Mouse (Mus musculus): Measurements from ENCODE around the gene Map2k1. TPM values are rescaled to one million over a fixed set of nuclear protein-coding genes. Genes with fewer than 3 reads are reported as not detected.

Gene Map2k1
- polyA plus RNA-seq, 1 experiment from 2014 or later = 66.4 TPM

DNA sequence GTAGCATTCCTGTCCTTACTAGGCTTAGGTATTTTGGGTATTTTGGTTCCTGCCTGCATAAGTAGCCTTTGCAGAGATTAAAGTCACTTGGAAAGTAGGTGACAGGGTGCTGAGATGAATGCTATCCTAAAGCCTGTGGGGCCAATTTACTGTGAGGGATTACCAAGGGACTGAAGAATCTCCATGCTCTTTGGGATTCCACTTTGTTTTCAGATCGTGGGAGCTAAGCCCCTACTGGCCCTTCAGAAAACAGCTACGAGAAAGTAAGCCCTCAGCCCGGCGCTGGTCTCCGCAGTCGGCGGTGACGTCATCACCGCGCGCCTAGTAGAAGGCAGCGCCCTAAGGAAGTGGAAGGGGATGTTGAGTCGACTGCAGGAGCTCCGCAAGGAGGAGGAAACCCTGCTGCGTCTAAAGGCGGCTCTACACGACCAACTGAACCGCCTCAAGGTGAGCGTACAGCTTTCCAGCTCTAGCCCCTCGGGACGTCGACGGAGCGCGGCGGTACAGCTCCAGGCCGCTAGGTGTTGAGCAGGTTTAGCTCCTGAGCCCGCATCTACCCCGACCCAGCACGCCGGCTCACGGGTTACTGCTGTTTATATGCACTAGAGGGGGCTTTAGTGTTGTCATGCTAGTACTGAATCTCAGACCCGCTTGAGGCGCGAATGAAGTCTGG lies 74.3 kb downstream of the Map2k1 start, which contains the start of gene Snapc5:
Snapc5 (plus strand) TSS at position 301 of the 673 bp plus-strand sequence.
- WGBS = under 1% methylated on average over 35 of the region's 35 CpGs
- no peaks in the 10 kb centered on the region for H3K27me3 ChIP-seq (ENCODE audit: control insufficient read depth, insufficient read depth, low read length)
- no peaks in the 10 kb centered on the region for H3K9me3 ChIP-seq (ENCODE audit: control insufficient read depth, low read length)
- H3K36me3 ChIP-seq (replicated peaks; ENCODE audit: control insufficient read depth, insufficient read depth) = peaks cover 74% of the 10 kb centered on the region
- peak within 1 kb of the TSS; percentile 42 for H3K4me3 ChIP-seq (replicated peaks; ENCODE audit: low read length)
- peak within 1 kb of the TSS; percentile 69 for H3K27ac ChIP-seq
- H3K4me1 ChIP-seq (replicated peaks; ENCODE audit: control insufficient read depth, insufficient read depth, low read length) = peaks cover 15% of the 10 kb centered on the region
- peak within 1 kb of the TSS; percentile 50 for H3K9ac ChIP-seq
- DNase-seq (ENCODE audit: low spot score) = peak; percentile 95
- ATAC-seq (ENCODE audit: low FRiP score) = peak; percentile 96
- H3K4me2 ChIP-seq (replicated peaks) = peak within 1 kb of the TSS; percentile 49

DNA sequence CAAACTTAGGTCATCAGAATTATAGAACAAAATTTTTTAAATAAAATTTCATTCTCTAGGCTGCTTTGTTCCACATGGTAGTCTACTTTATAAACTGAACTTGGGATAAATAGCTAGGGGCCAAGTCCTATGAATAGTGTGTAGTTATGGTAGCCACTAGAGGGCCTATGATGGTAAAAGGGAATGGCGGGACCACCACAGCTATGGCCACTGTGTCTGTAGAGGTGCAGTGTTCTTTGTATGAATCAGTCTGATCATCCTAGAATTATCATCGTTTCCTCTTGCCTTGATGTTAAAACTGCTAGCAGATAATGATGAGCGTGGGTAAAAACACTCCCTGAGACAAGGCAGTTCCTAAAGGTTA lies 74.8 kb downstream of the Map2k1 start:
- Histone ChIP-seq H3K27me3 (ENCODE audit: control insufficient read depth, insufficient read depth, low read length) (no peaks in the 10 kb centered on the region), H3K4me1 (replicated peaks; ENCODE audit: control insufficient read depth, insufficient read depth, low read length) (peaks cover 18% of the 10 kb centered on the region), H3K9ac (peak overlapping the region; percentile 50), H3K4me3 (replicated peaks; ENCODE audit: low read length) (peak overlapping the region; percentile 42), H3K4me2 (replicated peaks) (peak overlapping the region; percentile 49), H3K9me3 (ENCODE audit: control insufficient read depth, low read length) (no peaks in the 10 kb centered on the region), H3K36me3 (replicated peaks; ENCODE audit: control insufficient read depth, insufficient read depth) (peaks cover 72% of the 10 kb centered on the region), H3K27ac (peak overlapping the region; percentile 69)
- DNase-seq (ENCODE audit: low spot score) (peak; percentile 42), ATAC-seq (ENCODE audit: low FRiP score) (0 out of 2 replicates have a peak, but pooled peaks have one; percentile 42)
- 40% methylated on average over 3 of the region's 3 CpGs for WGBS

DNA sequence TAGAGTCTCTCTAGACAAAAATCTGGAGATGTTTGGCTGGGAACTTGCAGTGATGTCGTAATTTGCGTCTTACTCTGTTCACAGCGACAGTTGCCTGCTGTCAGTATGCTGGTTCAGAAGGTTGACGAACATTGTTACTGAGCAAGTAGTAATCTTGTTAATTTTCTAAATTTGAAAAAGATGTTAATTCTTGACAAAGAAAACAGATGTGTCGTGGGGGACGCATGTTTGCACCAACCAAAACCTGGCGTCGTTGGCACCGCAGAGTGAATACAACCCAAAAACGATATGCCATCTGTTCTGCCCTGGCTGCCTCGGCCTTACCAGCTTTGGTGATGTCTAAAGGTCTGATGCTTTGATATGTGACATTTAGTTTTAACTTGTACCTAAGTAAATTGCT lies 78.1 kb downstream of the Map2k1 start:
- DNase-seq (ENCODE audit: low spot score) (no peak), ATAC-seq (ENCODE audit: low FRiP score) (no peak)
- WGBS = 89% methylated on average over 11 of the region's 11 CpGs
- Histone ChIP-seq H3K4me3 (replicated peaks; ENCODE audit: low read length) (no peak overlapping the region), H3K9ac (no peak overlapping the region), H3K27ac (no peak overlapping the region), H3K9me3 (ENCODE audit: control insufficient read depth, low read length) (no peaks in the 10 kb centered on the region), H3K27me3 (ENCODE audit: control insufficient read depth, insufficient read depth, low read length) (no peaks in the 10 kb centered on the region), H3K4me1 (replicated peaks; ENCODE audit: control insufficient read depth, insufficient read depth, low read length) (peaks cover 22% of the 10 kb centered on the region), H3K4me2 (replicated peaks) (no peak overlapping the region), H3K36me3 (replicated peaks; ENCODE audit: control insufficient read depth, insufficient read depth) (peaks cover 46% of the 10 kb centered on the region)

DNA sequence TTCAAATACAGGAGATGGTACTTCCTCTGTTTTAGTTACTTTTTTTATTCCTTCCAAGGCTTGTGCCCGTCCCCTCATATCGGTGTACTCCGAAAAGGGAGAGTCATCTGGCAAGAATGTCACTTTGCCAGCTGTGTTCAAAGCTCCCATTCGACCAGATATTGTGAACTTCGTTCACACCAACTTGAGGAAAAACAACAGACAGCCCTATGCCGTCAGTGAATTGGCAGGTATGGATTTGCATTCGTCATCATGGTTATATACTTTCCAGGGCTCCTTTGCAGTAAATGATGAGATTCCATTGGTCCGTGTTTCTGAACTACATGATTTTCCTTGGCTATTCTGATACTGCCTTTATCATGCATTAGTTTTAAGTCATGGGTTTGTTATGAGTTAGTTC lies 78.7 kb downstream of the Map2k1 start:
- Histone ChIP-seq H3K4me1 (replicated peaks; ENCODE audit: control insufficient read depth, insufficient read depth, low read length) (peaks cover 17% of the 10 kb centered on the region), H3K36me3 (replicated peaks; ENCODE audit: control insufficient read depth, insufficient read depth) (peaks cover 45% of the 10 kb centered on the region), H3K9ac (peak overlapping the region; percentile 81), H3K9me3 (ENCODE audit: control insufficient read depth, low read length) (no peaks in the 10 kb centered on the region), H3K27me3 (ENCODE audit: control insufficient read depth, insufficient read depth, low read length) (no peaks in the 10 kb centered on the region), H3K4me2 (replicated peaks) (peak overlapping the region; percentile 97), H3K4me3 (replicated peaks; ENCODE audit: low read length) (peak overlapping the region; percentile 82), H3K27ac (no peak overlapping the region)
- 76% methylated on average over 8 of the region's 8 CpGs for WGBS
- no peak for ATAC-seq (ENCODE audit: low FRiP score)
- no peak for DNase-seq (ENCODE audit: low spot score)

DNA sequence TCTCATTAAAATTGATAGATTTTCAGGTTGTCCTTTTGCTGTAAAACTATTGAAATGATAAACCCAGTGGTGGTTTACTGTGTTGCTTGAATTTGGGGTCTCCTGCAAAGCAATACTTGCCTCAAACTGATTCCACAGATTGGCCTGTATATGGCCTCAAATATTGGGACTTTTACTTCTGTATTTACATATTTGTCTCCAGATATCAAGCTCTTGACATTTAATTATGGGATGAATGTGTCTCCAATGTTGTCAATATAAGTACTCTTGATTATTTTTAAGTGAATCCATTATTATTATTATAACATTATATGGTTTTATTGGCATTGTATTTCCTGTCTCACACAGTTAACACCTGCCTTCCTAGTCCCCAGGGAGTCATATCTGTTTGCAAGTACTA lies 79.1 kb downstream of the Map2k1 start:
- no peak overlapping the region for H3K27ac ChIP-seq
- H3K4me2 ChIP-seq (replicated peaks) = peak overlapping the region; percentile 97
- peaks cover 16% of the 10 kb centered on the region for H3K4me1 ChIP-seq (replicated peaks; ENCODE audit: control insufficient read depth, insufficient read depth, low read length)
- ATAC-seq (ENCODE audit: low FRiP score) (no peak), DNase-seq (ENCODE audit: low spot score) (no peak)
- peaks cover 45% of the 10 kb centered on the region for H3K36me3 ChIP-seq (replicated peaks; ENCODE audit: control insufficient read depth, insufficient read depth)
- peak overlapping the region; percentile 81 for H3K9ac ChIP-seq
- no peaks in the 10 kb centered on the region for H3K27me3 ChIP-seq (ENCODE audit: control insufficient read depth, insufficient read depth, low read length)
- H3K4me3 ChIP-seq (replicated peaks; ENCODE audit: low read length) = peak overlapping the region; percentile 82
- no peaks in the 10 kb centered on the region for H3K9me3 ChIP-seq (ENCODE audit: control insufficient read depth, low read length)

DNA sequence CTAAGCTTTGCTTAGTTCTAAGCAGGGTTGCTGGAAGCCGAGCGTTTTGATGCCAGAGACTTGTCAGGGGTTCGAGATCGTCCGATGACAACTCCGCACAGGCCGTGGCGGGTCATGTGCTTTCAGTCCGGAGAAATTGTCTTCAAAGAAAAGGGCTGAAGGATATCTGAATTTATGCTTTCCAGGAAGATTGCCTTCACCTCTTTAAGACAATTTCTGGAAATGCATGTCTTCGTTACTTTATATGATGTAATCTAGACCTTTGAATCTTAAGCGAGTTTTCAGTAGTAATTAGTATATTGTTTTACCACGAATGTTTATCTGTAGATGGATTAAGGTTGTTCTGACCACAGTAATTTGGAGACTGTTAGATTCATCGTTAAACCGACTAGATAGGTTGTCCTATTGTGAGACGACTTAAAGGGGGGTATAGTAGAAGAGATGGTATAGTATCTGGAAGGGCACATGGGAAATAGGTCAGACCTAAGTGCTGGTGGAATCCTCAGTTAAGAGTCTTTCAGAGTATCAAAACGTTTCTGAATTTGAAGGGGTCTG lies 79.7 kb downstream of the Map2k1 start:
- Histone ChIP-seq H3K27me3 (ENCODE audit: control insufficient read depth, insufficient read depth, low read length) (no peaks in the 10 kb centered on the region), H3K9me3 (ENCODE audit: control insufficient read depth, low read length) (no peaks in the 10 kb centered on the region), H3K27ac (peak overlapping the region; percentile 82), H3K4me2 (replicated peaks) (peak overlapping the region; percentile 97), H3K4me1 (replicated peaks; ENCODE audit: control insufficient read depth, insufficient read depth, low read length) (peaks cover 16% of the 10 kb centered on the region), H3K36me3 (replicated peaks; ENCODE audit: control insufficient read depth, insufficient read depth) (peaks cover 42% of the 10 kb centered on the region), H3K9ac (peak overlapping the region; percentile 81), H3K4me3 (replicated peaks; ENCODE audit: low read length) (peak overlapping the region; percentile 82)
- DNase-seq (ENCODE audit: low spot score) (no peak), ATAC-seq (ENCODE audit: low FRiP score) (no peak; the same call in 1 of the 2 replicates)
- WGBS = under 1% methylated on average over 16 of the region's 16 CpGs

DNA sequence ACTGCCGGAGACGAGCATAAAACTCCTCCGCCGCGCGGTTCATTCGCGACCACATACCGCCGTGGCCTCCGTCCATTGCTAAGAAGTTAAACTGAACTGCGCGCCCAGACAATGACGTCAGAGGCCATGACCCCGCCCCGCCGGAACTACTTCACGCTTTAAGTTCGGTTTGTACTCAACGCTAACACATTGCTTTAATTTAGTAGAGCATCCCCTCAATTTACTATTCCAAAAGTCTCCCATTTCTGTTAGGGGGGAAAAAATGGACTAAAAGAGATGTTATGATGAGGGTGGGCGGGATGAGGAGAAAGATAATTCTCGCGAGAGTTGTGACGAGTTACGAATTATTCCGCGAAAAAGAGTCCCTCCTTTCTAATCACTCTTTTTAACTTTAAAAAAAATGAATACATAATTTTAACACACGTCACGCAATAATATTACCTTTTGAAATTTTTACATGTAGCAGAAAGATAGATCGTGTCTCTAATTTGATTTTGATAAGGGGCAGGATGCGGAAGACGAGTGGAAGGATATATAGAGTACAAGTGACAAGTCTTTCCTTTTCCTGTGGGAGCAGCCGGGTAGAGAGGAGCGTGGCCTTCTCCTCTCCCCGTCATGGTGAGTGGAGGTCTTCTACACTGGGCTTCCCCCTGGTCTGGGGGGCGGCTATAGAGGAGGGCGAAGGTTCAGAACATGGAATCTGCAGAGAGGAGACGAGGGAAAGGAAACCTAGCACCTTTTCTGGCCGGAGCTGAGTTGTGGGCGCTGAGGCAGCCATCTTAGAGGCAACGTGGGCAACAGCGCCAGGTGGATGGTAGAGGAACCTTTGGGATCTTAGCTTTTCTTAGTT lies 80.4 kb downstream of the Map2k1 start, which contains the start of the genes Zwilch and Rpl4:
Zwilch (minus strand) TSS at position 289 of the 850 bp plus-strand sequence.
Rpl4 (plus strand) TSS at position 560 of the 850 bp plus-strand sequence.
- H3K27ac ChIP-seq = peak within 1 kb of the TSS; percentile 82
- H3K4me1 ChIP-seq (replicated peaks; ENCODE audit: control insufficient read depth, insufficient read depth, low read length) = peaks cover 16% of the 10 kb centered on the region
- H3K9ac ChIP-seq = peak within 1 kb of the TSS; percentile 81
- DNase-seq (ENCODE audit: low spot score) (peak; percentile 90), ATAC-seq (ENCODE audit: low FRiP score) (peak; percentile 83)
- no peaks in the 10 kb centered on the region for H3K9me3 ChIP-seq (ENCODE audit: control insufficient read depth, low read length)
- H3K27me3 ChIP-seq (ENCODE audit: control insufficient read depth, insufficient read depth, low read length) = no peaks in the 10 kb centered on the region
- peak within 1 kb of the TSS; percentile 82 for H3K4me3 ChIP-seq (replicated peaks; ENCODE audit: low read length)
- H3K36me3 ChIP-seq (replicated peaks; ENCODE audit: control insufficient read depth, insufficient read depth) = peaks cover 35% of the 10 kb centered on the region
- under 1% methylated on average over 42 of the region's 42 CpGs for WGBS
- H3K4me2 ChIP-seq (replicated peaks) = peak within 1 kb of the TSS; percentile 97

DNA sequence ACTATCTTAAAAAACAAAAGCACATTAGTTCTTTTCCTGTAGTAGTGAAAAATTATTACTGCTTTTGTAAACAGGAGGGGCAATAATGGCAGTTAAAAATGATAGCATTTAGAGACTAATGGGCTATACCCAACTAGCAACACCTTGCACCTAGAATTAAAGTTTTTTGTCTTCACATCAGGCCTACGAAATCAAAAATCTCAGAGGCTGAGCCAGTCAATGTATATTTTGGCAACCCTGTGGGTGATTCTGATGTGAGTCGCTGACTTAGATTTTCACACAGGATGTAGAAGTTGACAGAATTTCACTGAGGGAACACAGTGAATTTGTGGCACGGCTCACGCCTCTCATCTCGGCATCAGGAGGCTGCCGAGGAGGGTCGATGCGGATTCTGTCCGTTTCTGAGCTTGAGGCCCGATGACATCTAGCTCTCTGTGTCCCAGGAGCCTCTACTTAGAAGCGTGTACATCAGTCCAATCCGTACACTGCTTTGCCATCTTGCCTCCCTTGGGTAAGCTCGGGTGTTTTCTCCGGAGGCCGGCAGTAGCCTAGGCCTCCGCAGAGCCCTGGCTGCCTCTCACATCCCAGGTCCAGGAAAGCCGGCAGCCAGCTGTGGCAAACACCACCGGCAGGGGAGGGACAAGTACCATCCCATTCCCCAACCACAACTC lies 81.2 kb downstream of the Map2k1 start:
- peak overlapping the region; percentile 97 for H3K4me2 ChIP-seq (replicated peaks)
- H3K27me3 ChIP-seq (ENCODE audit: control insufficient read depth, insufficient read depth, low read length) = no peaks in the 10 kb centered on the region
- WGBS = 3% methylated on average over 18 of the region's 18 CpGs
- peak overlapping the region; percentile 81 for H3K9ac ChIP-seq
- no peaks in the 10 kb centered on the region for H3K9me3 ChIP-seq (ENCODE audit: control insufficient read depth, low read length)
- no peak for DNase-seq (ENCODE audit: low spot score)
- H3K4me3 ChIP-seq (replicated peaks; ENCODE audit: low read length) = peak overlapping the region; percentile 82
- H3K36me3 ChIP-seq (replicated peaks; ENCODE audit: control insufficient read depth, insufficient read depth) = peaks cover 28% of the 10 kb centered on the region
- peaks cover 16% of the 10 kb centered on the region for H3K4me1 ChIP-seq (replicated peaks; ENCODE audit: control insufficient read depth, insufficient read depth, low read length)
- ATAC-seq (ENCODE audit: low FRiP score) = no peak; the same call in 1 of the 2 replicates
- H3K27ac ChIP-seq = peak overlapping the region; percentile 82

All from hindbrain, embryonic 14.5 days (tissue).